Mouse (Mus musculus) kidney, adult 2 months (tissue): ENCODE results near the gene Oxct2b. TPM values are rescaled to one million over a fixed set of nuclear protein-coding genes. Genes with fewer than 3 reads are reported as not detected.
"Not testable (repeated sequence)": the region's sequence is repeated elsewhere in the genome, so short reads cannot be mapped to it uniquely, and the experiment has no call there.

Source experiments
- DNase-seq: peaks from one replicate; pipeline ENCODE4 v3.0.0; 2021
- H3K27ac ChIP-seq: fragments of 200-500 bp; 2 replicates; pipeline ENCODE4 v1.5.1; 2012; ENCODE audit warnings: low read depth, low read length, control low read depth, inconsistent platforms; ENCODE audit not compliant: insufficient read depth
- H3K27me3 ChIP-seq: fragments of 200-500 bp; replicated peaks from 2 replicates; pipeline ENCODE4 v1.6.1; 2012; ENCODE audit warnings: mild to moderate bottlenecking, moderate library complexity, low read length, inconsistent platforms; ENCODE audit not compliant: control insufficient read depth, insufficient read depth
- H3K36me3 ChIP-seq: fragments of 200-500 bp; 2 replicates; pipeline ENCODE4 v1.6.1; 2012; ENCODE audit warnings: mild to moderate bottlenecking, moderate library complexity, low read length, inconsistent platforms; ENCODE audit not compliant: control insufficient read depth, insufficient read depth
- H3K4me1 ChIP-seq: fragments of 200-500 bp; 2 replicates; pipeline ENCODE4 v1.6.1; 2011; ENCODE audit warnings: low read length; ENCODE audit not compliant: control insufficient read depth, insufficient read depth
- H3K4me3 ChIP-seq: fragments of 200-500 bp; 2 replicates; pipeline ENCODE4 v1.5.1; 2011; ENCODE audit warnings: mild to moderate bottlenecking, low read depth, low read length, control low read depth; ENCODE audit not compliant: insufficient read depth
- CTCF ChIP-seq: fragments of 200-500 bp; conservative IDR thresholded peaks from 2 replicates; pipeline ENCODE4 v1.5.1; 2011; ENCODE audit warnings: low read depth, mild to moderate bottlenecking, control low read depth, low read length, moderate library complexity, mixed read lengths; ENCODE audit not compliant: insufficient read depth, insufficient read length
- POLR2A ChIP-seq: fragments of 200-500 bp; IDR thresholded peaks from one replicate; pipeline ENCODE4 v1.6.1; 2011; ENCODE audit warnings: low read depth, low read length, control low read depth
- WGBS: fragments of 180-500 bp; shearing (Covaris S2); methylation state at CpG from one replicate; pipeline ENCODE4 v1.1.7; 2018; 5-methylcytosine and 5-hydroxymethylcytosine counted together
- polyA plus RNA-seq: library from polyadenylated mRNA; depleted of rRNA; stranded (reverse); fragments of >200 nt; gene quantifications from 2 replicates; pipeline ENCODE4 v1.2.3, GENCODE M21; 2012

Oxct2b gene
- polyA plus RNA-seq, 1 experiment, result 0.11 TPM

DNA sequence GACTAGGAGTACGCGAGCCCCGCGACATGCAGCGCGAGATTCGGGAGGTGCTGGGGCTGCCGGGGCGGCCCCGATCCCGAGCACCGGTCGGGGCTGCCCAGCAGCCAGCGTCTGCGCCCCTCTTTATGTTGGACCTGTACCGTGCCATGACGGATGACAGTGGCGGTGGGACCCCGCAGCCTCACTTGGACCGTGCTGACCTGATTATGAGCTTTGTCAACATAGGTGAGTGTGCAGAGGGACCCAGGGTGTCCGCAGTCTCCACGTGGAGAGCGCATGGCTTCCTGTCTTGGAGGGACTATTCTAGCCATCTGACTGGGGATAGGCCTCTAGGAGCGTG is 10.6 kb upstream of the Oxct2b start:
- Histone ChIP-seq H3K4me1 (no peaks in the 10 kb centered on the region), H3K27ac (no peak overlapping the region), H3K4me3 (no peak overlapping the region), H3K27me3 (peaks cover 4% of the 10 kb centered on the region; the same call in 1 of the 2 replicates), H3K36me3 (no peaks in the 10 kb centered on the region)
- no peak for DNase-seq
- TF ChIP-seq CTCF (no peak), POLR2A (no peak)
- 28% methylated on average over 24 of the region's 24 CpGs for WGBS

- not testable (repeated sequence) for H3K27me3 ChIP-seq, H3K36me3 ChIP-seq, H3K4me1 ChIP-seq, H3K4me3 ChIP-seq, H3K27ac ChIP-seq
- WGBS, result 79% methylated on average over 7 of the region's 7 CpGs
- peak; percentile 18 for DNase-seq
Observed at GRCm38 (mm10) chr4:123105929-123106328, 10.1 kb upstream of the Oxct2b start.

GRCm38 (mm10) chr4:123106864-123107263 is 9.2 kb upstream of the Oxct2b start:
- Histone ChIP-seq H3K27me3 (peaks cover 4% of the 10 kb centered on the region; the same call in 1 of the 2 replicates), H3K36me3 (no peaks in the 10 kb centered on the region), H3K4me3 (no peak overlapping the region), H3K27ac (no peak overlapping the region), H3K4me1 (no peaks in the 10 kb centered on the region)
- WGBS, result 95% methylated on average over 2 of the region's 2 CpGs
- TF ChIP-seq CTCF (no peak), POLR2A (no peak)
- DNase-seq, result no peak

GRCm38 (mm10) chr4:123108056-123108455 is 8.0 kb upstream of the Oxct2b start:
- no peak for TF ChIP-seq POLR2A
- no peak for TF ChIP-seq CTCF
- H3K36me3 ChIP-seq, result no peaks in the 10 kb centered on the region
- WGBS, result 92% methylated on average over 5 of the region's 5 CpGs
- H3K4me3 ChIP-seq, result no peak overlapping the region
- no peak for DNase-seq
- no peaks in the 10 kb centered on the region for H3K4me1 ChIP-seq
- no peak overlapping the region for H3K27ac ChIP-seq
- peaks cover 4% of the 10 kb centered on the region; the same call in 1 of the 2 replicates for H3K27me3 ChIP-seq

DNA sequence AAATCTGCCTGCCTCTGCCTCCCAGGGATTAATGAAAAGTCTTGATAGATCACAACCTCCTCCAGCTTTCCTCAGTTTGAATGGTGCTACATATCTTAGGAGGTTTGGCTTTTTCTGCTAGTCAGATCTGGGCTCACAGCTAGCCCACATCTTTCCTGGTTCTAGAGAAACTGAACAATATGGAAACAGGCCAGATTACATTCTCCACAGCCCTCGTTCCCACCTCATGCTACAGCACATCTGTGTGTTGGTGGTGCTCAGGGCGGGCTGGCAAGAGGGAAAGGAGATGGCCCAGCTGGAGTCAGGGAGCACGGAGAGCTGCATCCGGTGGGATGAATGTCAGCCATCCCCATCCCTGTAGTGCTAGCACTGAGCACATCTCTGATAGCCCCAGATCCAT is 5.3 kb upstream of the Oxct2b start:
- 89% methylated on average over 4 of the region's 4 CpGs for WGBS
- no peak for TF ChIP-seq POLR2A
- no peak for TF ChIP-seq CTCF

GRCm38 (mm10) chr4:123111275-123111983 is 4.6 kb upstream of the Oxct2b start:
- H3K27me3 ChIP-seq, DNase-seq, H3K4me3 ChIP-seq, H3K27ac ChIP-seq, H3K4me1 ChIP-seq, H3K36me3 ChIP-seq: not testable (repeated sequence)
- WGBS, result 69% methylated on average over 10 of the region's 10 CpGs

More for the DNA sequence above, 5.3 kb upstream of the Oxct2b start:
- no peak for DNase-seq
- no peaks in the 10 kb centered on the region for H3K27me3 ChIP-seq
- H3K36me3 ChIP-seq, result no peaks in the 10 kb centered on the region
- no peak overlapping the region for H3K27ac ChIP-seq
- H3K4me3 ChIP-seq, result no peak overlapping the region
- no peaks in the 10 kb centered on the region for H3K4me1 ChIP-seq

DNA sequence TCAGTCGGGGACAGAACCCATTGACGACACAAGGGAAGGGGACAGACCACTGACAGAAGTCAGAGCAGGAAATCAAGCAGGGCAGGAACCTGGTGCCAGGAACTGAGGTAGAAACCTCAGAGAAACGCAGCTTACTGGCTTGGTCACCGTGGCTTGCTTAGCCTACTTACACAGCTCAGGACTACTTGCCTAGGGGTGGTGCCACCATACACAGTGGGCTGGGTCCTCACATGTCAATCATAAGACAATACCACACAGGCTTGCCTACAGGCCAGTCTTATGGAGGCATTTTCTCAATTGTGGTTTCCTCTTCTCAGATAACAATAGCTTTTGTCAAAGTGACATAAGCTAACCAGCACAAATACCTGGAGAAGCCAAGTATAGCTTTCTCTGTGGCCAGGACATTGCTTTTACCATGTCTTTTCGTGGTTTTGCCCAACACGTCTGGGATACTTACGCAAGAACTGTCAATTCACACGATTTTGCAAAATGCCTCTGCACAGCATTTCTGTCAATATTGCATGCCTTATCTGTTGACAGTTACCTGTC is 3.8 kb upstream of the Oxct2b start:
- H3K36me3 ChIP-seq, result no peaks in the 10 kb centered on the region
- WGBS, result 74% methylated on average over 8 of the region's 8 CpGs

GRCm38 (mm10) chr4:123114651-123115050 is 1.4 kb upstream of the Oxct2b start:
- H3K27ac ChIP-seq, H3K4me1 ChIP-seq, DNase-seq, H3K36me3 ChIP-seq, H3K27me3 ChIP-seq, H3K4me3 ChIP-seq: not testable (repeated sequence)
- WGBS, result 85% methylated on average over 4 of the region's 4 CpGs

More for the DNA sequence above, 3.8 kb upstream of the Oxct2b start:
- no peak for DNase-seq
- H3K27ac ChIP-seq, result no peak overlapping the region
- no peak overlapping the region for H3K4me3 ChIP-seq
- H3K4me1 ChIP-seq, result no peaks in the 10 kb centered on the region
- no peaks in the 10 kb centered on the region for H3K27me3 ChIP-seq
- TF ChIP-seq CTCF, result no peak
- TF ChIP-seq POLR2A, result no peak

DNA sequence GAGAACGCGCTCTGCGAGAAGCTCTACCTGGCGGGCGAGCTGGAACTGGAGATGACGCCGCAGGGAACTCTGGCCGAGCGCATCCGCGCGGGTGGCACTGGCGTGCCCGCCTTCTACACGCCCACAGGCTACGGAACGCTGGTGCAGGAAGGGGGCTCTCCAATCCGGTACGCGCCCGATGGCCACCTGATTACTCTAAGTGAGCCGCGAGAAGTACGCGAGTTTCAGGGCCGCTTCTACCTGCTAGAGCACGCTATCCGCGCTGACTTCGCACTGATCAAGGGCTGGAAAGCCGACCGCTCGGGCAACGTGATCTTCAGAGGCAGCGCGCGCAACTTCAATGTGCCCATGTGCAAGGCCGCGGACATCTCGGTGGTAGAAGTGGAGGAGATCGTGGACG is 574 bp downstream of the Oxct2b start:
- H3K36me3 ChIP-seq, H3K27me3 ChIP-seq, H3K4me1 ChIP-seq, H3K4me3 ChIP-seq, DNase-seq, H3K27ac ChIP-seq: not testable (repeated sequence)
- WGBS, result 18% methylated on average over 41 of the region's 42 CpGs
